In the genomic region with DNA sequence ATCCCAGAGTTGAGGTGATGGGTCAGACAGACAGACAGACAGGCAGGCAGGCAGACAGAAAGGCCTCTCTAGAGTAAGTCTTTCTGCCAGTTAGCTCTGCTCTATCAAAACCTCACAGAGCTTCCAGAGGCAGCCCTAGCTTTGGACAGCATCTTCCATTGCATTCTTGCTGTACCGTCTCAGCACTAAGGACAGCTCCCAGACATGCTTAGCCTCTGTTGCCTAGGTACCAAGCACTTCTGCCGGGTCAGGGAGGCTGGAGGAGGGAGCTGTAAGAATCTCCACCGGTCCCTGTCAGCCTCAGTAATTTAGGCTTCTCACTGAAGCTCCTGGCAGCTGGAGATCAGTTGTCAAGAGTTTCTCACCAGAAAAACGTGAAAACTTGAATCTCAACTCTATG, we compare ENCODE assay signal across 10 mouse cellular contexts.
A peak's percentile ranks its signal among the peaks of the same experiment; 100 is the strongest.
DNase-seq lines count a peak whose midpoint lies in the region; ATAC-seq and TF ChIP-seq lines count a peak whose summit lies in the region.
"Had no signal": no experiment of that assay in that cellular context is flagged by ENCODE, and none has a peak within 500 bp of the region (broad histone marks: within the 10 kb centered on the region; RNA-seq: fewer than 3 reads in every experiment).

No protein-coding gene starts in this region.

- no peaks in the 10 kb centered on the region for H3K36me3 ChIP-seq in limb, embryonic 10.5 days

- H3K4me1 ChIP-seq in limb, embryonic 10.5 days, result no peaks in the 10 kb centered on the region

- no peaks in the 10 kb centered on the region for H3K9me3 ChIP-seq in limb, embryonic 10.5 days (replicated peaks)

- no peak for ATAC-seq in Patski
- ATAC-seq in granulocyte monocyte progenitor cell, adult 5-6 weeks (replicated peaks; ENCODE audit: poor library complexity, severe bottlenecking), result no peak

- in situ Hi-C loops in Patski (cut with MboI; ENCODE audit: low pct_unique_long_range_greater_than_20kb), result no loop called here

- no peak for TF ChIP-seq CTCF in Patski (IDR thresholded peaks at IDR 0.05)

- CTCF ChIA-PET in Patski (lab: Charles Lee), result no interaction called here

- peak; percentile 68 for DNase-seq in adrenal gland, postnatal 14 days
- no peak for DNase-seq in adrenal gland, adult 8-10 months
- DNase-seq in kidney, postnatal 14 days, result peak; percentile 33
- no peak for DNase-seq in kidney, adult 11 months
- peak; percentile 7 for DNase-seq in Patski (ENCODE audit: low read depth, low spot score)
- peak; percentile 60 for DNase-seq in limb, embryonic 10.5 days (ENCODE audit: low spot score)
- DNase-seq in layer of hippocampus, adult 8-10 months (ENCODE audit: low spot score in 2 of 2), result no peak
- DNase-seq: B cell, adult 2 months; gastrocnemius, adult 2 months had no signal

- POLR2A ChIA-PET in Patski (lab: Charles Lee), result no interaction called here

- no peak overlapping the region for H3K27ac ChIP-seq in limb, embryonic 10.5 days
- H3K27ac ChIP-seq: gastrocnemius, adult 2 months had no signal

- H3K4me3 ChIP-seq in limb, embryonic 10.5 days, result no peak overlapping the region
- H3K4me3 ChIP-seq: gastrocnemius, adult 2 months had no signal

- peaks cover 3% of the 10 kb centered on the region for H3K27me3 ChIP-seq in Patski
- H3K27me3 ChIP-seq in limb, embryonic 10.5 days (ENCODE audit: low read depth, poor library complexity, severe bottlenecking), result no peaks in the 10 kb centered on the region

- 2% methylated on average over 4 of the region's 4 CpGs for WGBS in limb, embryonic 10.5 days

Comparison
In these comparisons a context has a peak if more than half of its experiments do, and no peak if none do; other contexts are left out.
1. DNase-seq: peak in adrenal gland, postnatal 14 days (single experiment), kidney, postnatal 14 days (single experiment), Patski (single experiment) and limb, embryonic 10.5 days (single experiment); none in adrenal gland, adult 8-10 months (single experiment), kidney, adult 11 months (single experiment) and layer of hippocampus, adult 8-10 months (0 of 2).